In the genomic region with DNA sequence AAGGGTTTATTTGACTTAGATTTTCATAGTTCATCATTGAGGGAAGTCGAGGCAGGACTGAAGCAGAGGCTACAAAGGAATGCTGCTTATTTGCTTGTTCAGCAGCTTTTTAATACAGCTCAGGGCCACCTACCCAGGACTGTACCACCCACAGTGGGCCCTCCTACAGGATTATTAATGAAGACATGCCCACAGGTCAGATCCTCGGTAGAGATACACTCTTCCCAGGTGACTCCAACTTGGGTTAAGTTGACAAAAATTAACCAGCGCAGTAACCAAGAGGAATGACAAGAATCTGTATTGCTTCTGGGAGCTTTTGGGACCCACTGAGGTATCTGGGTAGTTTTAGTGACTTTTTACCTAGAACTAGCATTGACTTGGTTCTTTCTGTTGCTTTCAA, we compare ENCODE assay signal across 28 mouse cellular contexts. TPM values are rescaled to one million over a fixed set of nuclear protein-coding genes. Genes with fewer than 3 reads are reported as not detected.
DNase-seq lines count a peak whose midpoint lies in the region; ATAC-seq lines count a peak whose summit lies in the region.
"Had no signal": no experiment of that assay in that cellular context is flagged by ENCODE, and none has a peak within 500 bp of the region (broad histone marks: within the 10 kb centered on the region; RNA-seq: fewer than 3 reads in every experiment).

No protein-coding gene starts in this region.

- no peaks in the 10 kb centered on the region for H3K36me3 ChIP-seq in embryonic facial prominence, embryonic 13.5 days
- peaks cover 6% of the 10 kb centered on the region for H3K36me3 ChIP-seq in embryonic facial prominence, embryonic 10.5 days (replicated peaks)
- no peaks in the 10 kb centered on the region for H3K36me3 ChIP-seq in limb, embryonic 15.5 days
- no peaks in the 10 kb centered on the region for H3K36me3 ChIP-seq in limb, embryonic 10.5 days
- H3K36me3 ChIP-seq: embryonic facial prominence, embryonic 15.5 days; heart, embryonic 12.5 days; heart, embryonic 15.5 days; hindbrain, embryonic 13.5 days had no signal

- H3K9me3 ChIP-seq in embryonic facial prominence, embryonic 13.5 days, result no peaks in the 10 kb centered on the region
- H3K9me3 ChIP-seq in embryonic facial prominence, embryonic 10.5 days, result no peaks in the 10 kb centered on the region
- H3K9me3 ChIP-seq in limb, embryonic 15.5 days, result no peaks in the 10 kb centered on the region
- H3K9me3 ChIP-seq in limb, embryonic 10.5 days (replicated peaks), result no peaks in the 10 kb centered on the region
- H3K9me3 ChIP-seq: embryonic facial prominence, embryonic 15.5 days; heart, embryonic 12.5 days; heart, embryonic 15.5 days; hindbrain, embryonic 13.5 days had no signal

- H3K9ac ChIP-seq in embryonic facial prominence, embryonic 13.5 days, result no peak overlapping the region
- H3K9ac ChIP-seq in limb, embryonic 15.5 days, result no peak overlapping the region
- H3K9ac ChIP-seq: embryonic facial prominence, embryonic 15.5 days; forebrain, postnatal 0 days; heart, embryonic 12.5 days; heart, embryonic 15.5 days; hindbrain, embryonic 13.5 days had no signal

- DNase-seq in embryonic facial prominence, embryonic 10.5 days (ENCODE audit: low spot score), result no peak
- DNase-seq in kidney, adult 11 months, result peak; percentile 30
- no peak for DNase-seq in kidney, postnatal 14 days
- peak; percentile 59 for DNase-seq in kidney, adult 9 months
- no peak for DNase-seq in kidney, postnatal 4 days
- no peak for DNase-seq in limb, embryonic 10.5 days (ENCODE audit: low spot score)
- DNase-seq: adrenal gland, adult 8-10 months; adrenal gland, postnatal 25 days; cerebellum, adult 11-12 months; cerebellum, adult 8-10 months; cerebellum, postnatal 10 days; cerebellum, postnatal 36 days; embryo, embryonic 11 days; forebrain, postnatal 0 days; gastrocnemius, postnatal 10 days; gastrocnemius, postnatal 36 days; heart, postnatal 10 days; heart, postnatal 36 days had no signal

- WGBS in embryonic facial prominence, embryonic 13.5 days, result 46% methylated on average over 3 of the region's 3 CpGs
- 77% methylated on average over 3 of the region's 3 CpGs for WGBS in embryonic facial prominence, embryonic 10.5 days
- 66% methylated on average over 3 of the region's 3 CpGs for WGBS in limb, embryonic 15.5 days
- WGBS in limb, embryonic 10.5 days, result 81% methylated on average over 3 of the region's 3 CpGs

- H3K4me1 ChIP-seq in embryonic facial prominence, embryonic 13.5 days, result peaks cover 31% of the 10 kb centered on the region
- peaks cover 47% of the 10 kb centered on the region for H3K4me1 ChIP-seq in embryonic facial prominence, embryonic 10.5 days
- peaks cover 2% of the 10 kb centered on the region for H3K4me1 ChIP-seq in limb, embryonic 15.5 days
- peaks cover 9% of the 10 kb centered on the region for H3K4me1 ChIP-seq in limb, embryonic 10.5 days

- H3K4me2 ChIP-seq in embryonic facial prominence, embryonic 13.5 days, result no peak overlapping the region; the same call in 1 of the 2 replicates
- H3K4me2 ChIP-seq in limb, embryonic 15.5 days, result no peak overlapping the region
- H3K4me2 ChIP-seq: embryonic facial prominence, embryonic 15.5 days; heart, embryonic 12.5 days; heart, embryonic 15.5 days; hindbrain, embryonic 13.5 days had no signal

- H3K4me3 ChIP-seq in embryonic facial prominence, embryonic 13.5 days, result no peak overlapping the region
- H3K4me3 ChIP-seq in embryonic facial prominence, embryonic 10.5 days, result no peak overlapping the region
- H3K4me3 ChIP-seq in limb, embryonic 15.5 days, result no peak overlapping the region
- H3K4me3 ChIP-seq in limb, embryonic 10.5 days, result no peak overlapping the region
- H3K4me3 ChIP-seq: embryonic facial prominence, embryonic 15.5 days; heart, embryonic 12.5 days; heart, embryonic 15.5 days; hindbrain, embryonic 10.5 days; hindbrain, embryonic 13.5 days had no signal

- ATAC-seq in embryonic facial prominence, embryonic 13.5 days (ENCODE audit: insufficient number of reproducible peaks, insufficient read depth, low FRiP score, low TSS enrichment, low read depth), result no peak
- no peak for ATAC-seq in limb, embryonic 15.5 days (ENCODE audit: insufficient number of reproducible peaks, low FRiP score, low TSS enrichment, low read depth)
- ATAC-seq: activated CD4-positive, CD25-positive, alpha-beta regulatory T cell, adult 4 months; forebrain, embryonic 14.5 days; forebrain, postnatal 0 days; hindbrain, embryonic 16.5 days had no signal

- peak overlapping the region; percentile 55; the same call in 1 of the 2 replicates for H3K27ac ChIP-seq in embryonic facial prominence, embryonic 13.5 days
- H3K27ac ChIP-seq in embryonic facial prominence, embryonic 10.5 days (replicated peaks), result no peak overlapping the region
- H3K27ac ChIP-seq in limb, embryonic 15.5 days, result 0 out of 2 replicates have a peak overlapping the region, but pooled peaks have one; percentile 3
- H3K27ac ChIP-seq in limb, embryonic 10.5 days, result no peak overlapping the region
- H3K27ac ChIP-seq: heart, embryonic 15.5 days; hindbrain, embryonic 10.5 days; hindbrain, embryonic 13.5 days had no signal

- H3K27me3 ChIP-seq in embryonic facial prominence, embryonic 13.5 days, result no peaks in the 10 kb centered on the region
- no peaks in the 10 kb centered on the region for H3K27me3 ChIP-seq in embryonic facial prominence, embryonic 10.5 days (replicated peaks; ENCODE audit: low read depth, poor library complexity, severe bottlenecking)
- no peaks in the 10 kb centered on the region for H3K27me3 ChIP-seq in limb, embryonic 15.5 days
- peaks cover 6% of the 10 kb centered on the region; the same call in 1 of the 2 replicates for H3K27me3 ChIP-seq in limb, embryonic 10.5 days (ENCODE audit: low read depth, poor library complexity, severe bottlenecking)
- H3K27me3 ChIP-seq: embryonic facial prominence, embryonic 15.5 days; heart, embryonic 12.5 days; heart, embryonic 15.5 days; hindbrain, embryonic 13.5 days had no signal

RNA-seq across cellular contexts. Expression of gene Ptpn13, which starts 6.0 kb away (rescaled TPM):
- polyA plus RNA-seq in embryonic facial prominence, embryonic 13.5 days (2015; fragmentation: Nextera tagmentation; extraction: Ambion mirVana), result 18.0 and 19.9 TPM in 2 replicates
- polyA plus RNA-seq in embryonic facial prominence, embryonic 10.5 days (2016; fragmentation: Nextera tagmentation; extraction: Ambion mirVana), result 15.6 and 18.8 TPM in 2 replicates
- polyA plus RNA-seq in limb, embryonic 15.5 days (2015; fragmentation: Nextera tagmentation; extraction: Ambion mirVana), result 16.0 and 20.1 TPM in 2 replicates
- 10.4 and 11.1 TPM in 2 replicates for polyA plus RNA-seq in limb, embryonic 10.5 days (2016; fragmentation: Nextera tagmentation; extraction: Ambion mirVana)

Comparison
In these comparisons a context has a peak if more than half of its experiments do, and no peak if none do; other contexts are left out.
1. H3K27ac ChIP-seq: peak in embryonic facial prominence, embryonic 13.5 days (single experiment) and limb, embryonic 15.5 days (single experiment); none in embryonic facial prominence, embryonic 10.5 days (single experiment) and limb, embryonic 10.5 days (single experiment).
2. DNase-seq: peak in kidney, adult 11 months (single experiment) and kidney, adult 9 months (single experiment); none in embryonic facial prominence, embryonic 10.5 days (single experiment), kidney, postnatal 14 days (single experiment), kidney, postnatal 4 days (0 of 2) and limb, embryonic 10.5 days (single experiment).